Mouse (Mus musculus) embryonic fibroblast, embryonic 13.5 days (primary cell): ENCODE measurements around the gene Polr2l. TPM values are rescaled to one million over a fixed set of nuclear protein-coding genes. Genes with fewer than 3 reads are reported as not detected.

Source experiments
- H3K27ac ChIP-seq: 2 replicates; pipeline ENCODE4 v1.5.1; 2012; ENCODE audit warnings: low read length, control low read depth, inconsistent platforms; ENCODE audit not compliant: insufficient read depth
- H3K4me1 ChIP-seq: 2 replicates; pipeline ENCODE4 v1.6.1; 2011; ENCODE audit warnings: low read length; ENCODE audit not compliant: control insufficient read depth, insufficient read depth
- H3K4me3 ChIP-seq: 2 replicates; pipeline ENCODE4 v1.5.1; 2011; ENCODE audit warnings: mild to moderate bottlenecking, control low read depth, low read length; ENCODE audit not compliant: insufficient read depth
- CTCF ChIP-seq: IDR thresholded peaks from 2 replicates; pipeline ENCODE4 v1.5.1; 2011; ENCODE audit warnings: mild to moderate bottlenecking, control low read depth, low read length, moderate library complexity, borderline replicate concordance; ENCODE audit not compliant: insufficient read depth
- POLR2A ChIP-seq: IDR thresholded peaks from 2 replicates; pipeline ENCODE4 v1.6.1; 2011; ENCODE audit warnings: low read depth, mild to moderate bottlenecking, control low read depth, low read length, moderate library complexity
- polyA plus RNA-seq: library from polyadenylated mRNA; stranded (reverse); fragments of >200 nt; gene quantifications from 2 replicates; pipeline ENCODE4 v1.2.4, GENCODE M21; 2011; ENCODE audit warnings: low read depth; ENCODE audit not compliant: missing spikeins, insufficient read length

The Polr2l gene
- polyA plus RNA-seq, 1 experiment, result 13.1 TPM

DNA sequence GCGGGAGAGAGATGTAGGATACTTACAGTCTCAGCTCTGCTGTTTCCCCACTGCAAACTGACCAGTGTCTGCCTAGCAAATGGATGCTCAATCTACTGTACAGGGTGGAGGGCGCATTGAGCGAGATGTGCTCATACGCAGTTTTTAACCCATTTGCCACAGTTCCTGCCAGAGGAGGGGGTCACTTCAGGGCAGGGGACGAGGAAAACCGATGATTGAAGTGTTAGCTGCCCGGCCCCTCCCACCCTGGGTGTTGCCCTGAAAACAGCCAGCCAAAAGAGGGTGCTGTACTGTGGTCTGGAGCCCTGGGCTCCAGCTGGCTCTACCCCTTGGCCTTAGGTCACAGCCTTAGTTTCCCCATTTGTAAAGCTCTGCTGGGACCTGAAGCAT, 2.0 kb upstream of the Polr2l start:
- no peak for TF ChIP-seq CTCF
- TF ChIP-seq POLR2A, result no peak; the same call in 1 of the 2 replicates
- H3K27ac ChIP-seq, result peak overlapping the region; percentile 98
- peaks cover 6% of the 10 kb centered on the region for H3K4me1 ChIP-seq
- peak overlapping the region; percentile 89 for H3K4me3 ChIP-seq

GRCm38 (mm10) chr7:141476226-141476980, 1.5 kb upstream of the Polr2l start:
- peak overlapping the region; percentile 98 for H3K27ac ChIP-seq
- H3K4me3 ChIP-seq, result peak overlapping the region; percentile 89
- TF ChIP-seq POLR2A, result peak; percentile 38
- TF ChIP-seq CTCF, result no peak
- peaks cover 6% of the 10 kb centered on the region for H3K4me1 ChIP-seq

DNA sequence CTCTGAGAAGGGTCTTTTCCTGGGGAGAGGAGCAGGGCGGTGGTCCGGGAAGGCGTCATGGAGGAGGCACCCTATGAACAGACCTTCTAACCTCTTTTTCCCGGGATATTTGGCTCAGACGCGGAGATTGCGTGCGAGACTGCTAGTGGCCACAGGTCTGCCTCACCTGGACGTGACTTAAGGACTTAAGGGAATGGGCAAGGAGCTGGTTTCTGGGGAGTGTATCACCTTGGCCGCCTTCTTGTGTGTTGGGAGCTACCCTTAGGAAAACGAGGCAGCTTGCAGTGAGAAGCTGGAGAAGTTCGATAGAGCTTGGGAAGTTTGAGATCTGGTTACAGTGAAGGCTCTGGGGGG, 850 bp upstream of the Polr2l start:
- Histone ChIP-seq H3K4me3 (peak overlapping the region; percentile 89), H3K4me1 (peaks cover 6% of the 10 kb centered on the region), H3K27ac (peak overlapping the region; percentile 98)
- TF ChIP-seq POLR2A, result peak; percentile 20; the same call in 1 of the 2 replicates
- no peak for TF ChIP-seq CTCF

GRCm38 (mm10) chr7:141474160-141474559, 772 bp downstream of the Polr2l start:
- TF ChIP-seq CTCF (no peak), POLR2A (no peak)
- Histone ChIP-seq H3K4me1 (peaks cover 6% of the 10 kb centered on the region), H3K27ac (no peak overlapping the region)

GRCm38 (mm10) chr7:141472763-141473162, 2.2 kb downstream of the Polr2l start:
- peaks cover 3% of the 10 kb centered on the region; the same call in 1 of the 2 replicates for H3K4me1 ChIP-seq
- H3K27ac ChIP-seq, result no peak overlapping the region
- TF ChIP-seq POLR2A, result no peak; the same call in 1 of the 2 replicates
- no peak for TF ChIP-seq CTCF
- no peak overlapping the region for H3K4me3 ChIP-seq

More at GRCm38 (mm10) chr7:141474160-141474559, 772 bp downstream of the Polr2l start:
- H3K4me3 ChIP-seq, result peak overlapping the region; percentile 89

- H3K4me1 ChIP-seq, result peaks cover 3% of the 10 kb centered on the region; the same call in 1 of the 2 replicates
- TF ChIP-seq POLR2A (peak; percentile 15; the same call in 1 of the 2 replicates), CTCF (no peak)
- H3K27ac ChIP-seq, result no peak overlapping the region
- no peak overlapping the region for H3K4me3 ChIP-seq
Observed at GRCm38 (mm10) chr7:141472226-141472625, 2.7 kb downstream of the Polr2l start.

DNA sequence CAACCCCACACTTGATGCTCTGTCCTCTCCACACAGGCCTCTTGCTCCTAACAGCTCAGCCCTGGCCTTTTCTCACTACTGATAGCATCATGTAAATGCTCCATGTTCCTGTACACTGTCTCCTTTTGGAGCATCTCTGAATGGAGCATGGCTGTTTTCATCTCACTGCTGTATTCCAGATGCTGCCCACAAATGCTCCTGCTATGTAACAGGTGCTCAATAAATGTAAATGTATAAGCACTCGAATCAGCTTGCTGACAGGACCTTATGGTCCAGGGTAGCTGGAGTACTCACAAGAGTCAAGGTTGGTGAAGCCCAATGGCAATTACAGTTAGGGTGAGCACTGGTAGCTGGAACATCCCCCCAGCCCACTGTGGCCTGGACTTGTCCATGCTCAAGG, 3.7 kb downstream of the Polr2l start:
- no peak overlapping the region for H3K4me3 ChIP-seq
- H3K4me1 ChIP-seq, result peaks cover 9% of the 10 kb centered on the region; the same call in 1 of the 2 replicates
- TF ChIP-seq CTCF (no peak), POLR2A (no peak)
- H3K27ac ChIP-seq, result no peak overlapping the region

DNA sequence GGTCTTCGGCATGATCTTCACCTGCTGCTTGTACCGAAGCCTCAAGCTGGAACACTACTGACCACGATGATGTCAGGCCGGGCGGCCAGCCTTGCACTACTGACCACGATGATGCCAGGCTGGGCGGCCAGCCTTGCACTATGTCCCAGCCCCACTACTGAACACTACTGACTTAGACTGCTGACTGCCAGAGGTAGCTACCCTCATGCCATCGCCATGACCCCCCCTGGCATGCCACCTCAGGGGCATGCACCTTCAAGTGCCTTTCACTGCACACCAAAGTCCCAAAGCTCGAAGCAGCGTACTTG, 4.3 kb downstream of the Polr2l start:
- TF ChIP-seq POLR2A (no peak), CTCF (no peak)
- no peak overlapping the region for H3K4me3 ChIP-seq
- H3K27ac ChIP-seq, result no peak overlapping the region
- H3K4me1 ChIP-seq, result peaks cover 9% of the 10 kb centered on the region; the same call in 1 of the 2 replicates

GRCm38 (mm10) chr7:141469901-141470636, 4.9 kb downstream of the Polr2l start:
- H3K27ac ChIP-seq, result no peak overlapping the region
- peaks cover 12% of the 10 kb centered on the region; the same call in 1 of the 2 replicates for H3K4me1 ChIP-seq
- H3K4me3 ChIP-seq, result no peak overlapping the region
- no peak for TF ChIP-seq POLR2A
- TF ChIP-seq CTCF, result no peak

GRCm38 (mm10) chr7:141469352-141469751, 5.6 kb downstream of the Polr2l start:
- Histone ChIP-seq H3K4me1 (peaks cover 12% of the 10 kb centered on the region; the same call in 1 of the 2 replicates), H3K4me3 (peak overlapping the region; percentile 98), H3K27ac (peak overlapping the region; percentile 93)
- TF ChIP-seq POLR2A (no peak), CTCF (no peak)
